Mouse (Mus musculus): ENCODE measurements at regions not wholly inside any gene's neighbourhood (a gene's known extent, or its start where the extent isn't known, plus 50 kb on each side); places are given as distances from the start of the nearest gene placed in this dataset.

DNA sequence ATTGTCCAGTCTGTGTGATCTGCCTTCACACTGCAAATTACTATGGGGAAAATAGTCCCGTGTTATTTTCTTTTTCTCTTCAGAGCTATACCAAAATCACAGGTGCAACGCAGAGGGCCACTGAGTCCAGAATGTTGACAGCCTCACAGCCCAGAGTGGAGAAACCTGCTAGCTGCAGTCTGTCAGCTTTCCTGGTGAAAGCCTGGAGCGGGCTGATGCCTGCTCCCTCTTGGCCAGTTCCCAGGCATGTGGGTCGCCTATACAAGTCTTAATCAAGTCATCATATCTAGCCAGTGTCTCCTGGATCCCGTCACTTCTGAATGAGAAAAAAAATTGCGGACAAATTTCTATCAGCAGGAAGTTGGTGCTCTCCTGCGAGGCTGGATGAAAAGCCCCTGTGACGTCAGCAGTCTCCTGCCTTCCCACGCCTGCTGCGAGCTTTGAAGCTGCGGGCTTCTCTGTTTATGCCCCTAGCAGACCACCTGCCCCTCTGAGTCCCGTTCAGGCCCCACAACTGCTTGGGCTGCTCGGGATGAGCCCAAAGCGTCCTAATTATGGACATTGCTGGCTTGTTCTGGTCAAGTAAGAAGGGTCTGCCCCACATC is 227.1 kb upstream of the Hes1 start:
- DNase-seq (ENCODE audit: low spot score): no peak

DNA sequence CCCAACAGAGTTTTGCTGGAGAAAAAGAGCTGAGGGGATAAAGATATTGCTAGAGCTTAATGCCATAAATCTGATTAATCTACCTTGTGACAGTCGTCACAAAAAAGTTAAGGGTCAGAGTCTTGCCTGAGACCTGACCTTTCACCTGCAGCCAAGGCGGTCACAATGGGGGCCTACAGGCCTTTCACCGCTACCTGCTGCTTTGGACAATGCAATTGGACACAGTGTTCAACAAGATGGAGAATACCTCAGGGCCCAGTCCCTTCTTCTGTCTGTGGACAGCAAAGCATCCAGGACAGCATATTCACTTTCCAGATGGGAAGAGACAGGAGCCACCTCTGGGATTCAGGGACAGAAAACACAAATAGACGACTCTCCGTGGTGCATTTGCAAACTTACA is 226.3 kb upstream of the Hes1 start:
- DNase-seq (ENCODE audit: low spot score): no peak

- DNase-seq (ENCODE audit: low spot score): peak; percentile 69
Observed at GRCm38 (mm10) chr16:29838981-29839661, 225.1 kb upstream of the Hes1 start.

DNA sequence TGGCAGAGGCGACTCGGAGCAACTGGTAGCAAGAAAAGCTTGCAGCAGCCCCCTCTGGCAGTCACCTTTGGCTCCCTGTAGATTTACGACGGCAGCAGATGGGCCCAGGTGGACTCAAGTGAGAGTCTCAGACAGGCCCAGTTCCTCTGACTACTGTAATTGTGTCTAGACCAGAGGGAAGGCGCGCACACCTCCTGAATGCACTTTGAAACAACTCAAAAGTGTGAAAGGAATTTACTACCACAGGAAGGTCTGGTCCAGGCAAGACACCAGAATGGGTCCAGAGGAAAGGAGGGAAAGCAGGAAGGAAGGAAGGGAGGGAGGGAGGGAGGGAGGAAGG is 224.6 kb upstream of the Hes1 start:
- no peak for DNase-seq (ENCODE audit: low spot score)

- no peak for DNase-seq (ENCODE audit: low spot score)
Observed at GRCm38 (mm10) chr16:29840412-29840811, 223.8 kb upstream of the Hes1 start.

- no peak for DNase-seq (ENCODE audit: low spot score)
Observed at GRCm38 (mm10) chr16:29841132-29841531, 223.1 kb upstream of the Hes1 start.

- no peak for DNase-seq (ENCODE audit: low spot score)
Observed at GRCm38 (mm10) chr16:29842071-29842470, 222.1 kb upstream of the Hes1 start.

DNA sequence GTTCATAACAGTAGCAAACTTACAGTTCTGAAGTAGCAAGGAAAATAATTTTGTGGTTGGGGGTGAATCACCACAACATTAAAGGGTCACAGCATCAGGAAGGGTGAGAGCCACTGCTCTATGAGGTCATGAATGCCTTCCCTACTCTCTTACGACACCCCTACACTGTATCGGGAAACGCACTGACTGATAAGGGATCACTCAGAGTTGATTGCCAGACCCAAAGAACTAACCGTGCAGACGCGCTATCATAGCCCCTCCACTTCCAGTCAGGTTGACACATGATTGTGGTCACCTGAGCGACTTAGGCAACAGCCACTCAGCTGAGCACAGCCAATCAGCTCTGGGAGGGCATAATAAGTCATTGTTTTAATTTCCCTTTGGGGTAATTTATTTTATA is 220.7 kb upstream of the Hes1 start:
- DNase-seq (ENCODE audit: low spot score): no peak

GRCm38 (mm10) chr16:29844706-29845596 is 219.2 kb upstream of the Hes1 start:
- no peak for DNase-seq (ENCODE audit: low spot score)

GRCm38 (mm10) chr16:29845597-29845986 is 218.6 kb upstream of the Hes1 start:
- no peak for DNase-seq (ENCODE audit: low spot score)

- DNase-seq (ENCODE audit: low spot score): no peak
Observed at GRCm38 (mm10) chr16:29847059-29847458, 217.1 kb upstream of the Hes1 start.

DNA sequence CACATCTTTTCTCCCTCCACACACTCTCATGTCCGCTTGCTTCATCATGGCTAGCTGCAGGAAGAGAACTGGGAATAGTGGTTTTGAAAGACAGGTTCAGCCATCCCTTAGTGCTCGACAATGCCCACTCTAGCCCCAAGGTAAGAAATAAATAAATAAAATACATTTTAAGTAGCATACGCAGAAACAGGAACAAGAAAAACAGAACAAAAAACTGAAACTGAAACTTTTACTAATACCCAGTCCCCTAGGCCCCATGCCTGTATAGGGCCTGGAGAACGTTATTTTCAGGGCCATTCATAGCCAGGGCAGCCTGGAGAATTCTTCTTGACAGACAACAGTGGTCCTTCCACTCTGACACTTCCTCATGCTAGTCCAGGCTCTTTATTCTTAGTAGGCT is 216.4 kb upstream of the Hes1 start:
- DNase-seq (ENCODE audit: low spot score): no peak

- no peak for DNase-seq (ENCODE audit: low spot score)
Observed at GRCm38 (mm10) chr16:29848527-29848926, 215.7 kb upstream of the Hes1 start.

GRCm38 (mm10) chr16:29849511-29849910 is 214.7 kb upstream of the Hes1 start:
- DNase-seq (ENCODE audit: low spot score): no peak

- no peak for DNase-seq (ENCODE audit: low spot score)
Observed at GRCm38 (mm10) chr16:29850616-29851015, 213.6 kb upstream of the Hes1 start.

DNA sequence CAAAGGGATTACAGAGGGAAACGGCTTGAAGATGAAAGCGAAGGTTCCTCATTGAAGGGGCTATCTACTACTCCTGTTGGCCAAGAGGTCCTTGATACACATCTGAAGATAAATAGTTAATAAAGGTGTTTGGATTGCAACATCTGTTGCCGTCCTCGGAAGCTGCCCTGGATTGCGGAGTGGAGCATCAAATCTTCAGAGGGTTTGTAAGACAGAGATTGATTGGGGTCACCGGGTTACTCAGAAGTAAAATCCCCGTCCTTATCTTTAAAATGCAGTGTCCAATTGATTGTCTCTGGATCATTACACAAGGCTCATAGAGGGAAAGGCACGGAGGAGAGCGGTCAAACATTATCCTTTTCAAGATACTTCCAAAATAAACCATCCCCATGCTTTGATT is 212.4 kb upstream of the Hes1 start:
- no peak for DNase-seq (ENCODE audit: low spot score)

GRCm38 (mm10) chr16:29854805-29855565 is 209.2 kb upstream of the Hes1 start:
- DNase-seq (ENCODE audit: low spot score): no peak

DNA sequence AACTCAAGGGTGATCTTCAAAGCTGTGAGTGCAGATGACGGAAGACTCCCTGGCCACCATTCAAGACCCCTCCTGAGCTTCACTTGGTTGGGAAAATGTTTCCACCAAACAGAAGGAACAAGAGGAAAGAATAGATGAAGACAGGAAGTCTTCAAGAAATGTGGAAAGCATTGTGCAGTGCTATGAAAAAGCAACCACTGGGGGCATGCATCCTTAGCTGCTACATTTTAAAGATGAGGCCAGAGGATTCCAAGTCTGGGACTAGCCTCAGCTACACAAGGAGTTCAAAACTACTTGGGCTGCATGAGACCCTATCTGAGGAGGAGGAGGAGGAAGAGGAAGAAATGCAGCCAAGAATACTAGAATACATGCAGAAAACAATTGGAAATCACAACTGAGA is 207.6 kb upstream of the Hes1 start:
- no peak for DNase-seq (ENCODE audit: low spot score)

DNA sequence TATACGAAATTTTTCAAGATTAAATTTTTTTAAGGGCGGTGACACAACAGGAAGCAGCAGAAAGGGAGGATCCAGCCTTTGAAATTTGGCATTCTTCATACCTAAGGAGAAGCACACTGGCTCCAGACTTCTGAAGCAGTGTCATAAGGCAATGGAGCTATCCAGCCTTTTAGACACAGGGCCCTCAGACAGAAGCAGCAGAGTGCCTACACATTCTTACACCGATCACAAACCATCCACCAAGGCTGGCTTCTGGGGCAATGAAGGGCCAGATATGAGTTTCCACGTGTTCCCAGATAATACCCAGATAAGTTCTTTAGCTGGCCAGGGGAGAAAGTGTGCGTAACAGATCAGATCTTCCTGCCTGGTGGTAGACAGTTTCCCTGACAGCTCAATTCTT is 205.5 kb upstream of the Hes1 start:
- DNase-seq (ENCODE audit: low spot score): no peak

- no peak for DNase-seq (ENCODE audit: low spot score)
Observed at GRCm38 (mm10) chr16:29860306-29860705, 203.9 kb upstream of the Hes1 start.

DNA sequence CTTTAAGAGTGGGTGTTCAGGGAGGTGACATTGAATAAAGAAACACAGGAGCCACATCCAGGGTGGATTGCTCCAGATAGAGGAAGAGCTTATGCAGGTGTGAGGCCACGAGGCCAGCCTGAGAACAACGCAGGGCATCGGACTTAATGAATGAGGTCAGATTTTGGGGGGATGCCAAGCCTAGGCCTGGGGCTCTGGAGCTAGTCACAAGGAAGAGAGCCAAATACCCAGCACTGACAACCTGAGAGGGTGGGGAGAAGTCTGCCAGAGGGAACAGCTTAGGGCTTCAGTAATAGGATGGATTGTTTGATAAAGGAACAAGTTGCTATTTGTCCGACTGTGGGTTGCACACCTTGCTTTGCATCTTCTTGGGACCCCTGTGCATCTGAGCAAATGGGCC is 203.1 kb upstream of the Hes1 start:
- DNase-seq (ENCODE audit: low spot score): no peak

GRCm38 (mm10) chr16:29865075-29865740 is 199.0 kb upstream of the Hes1 start:
- DNase-seq (ENCODE audit: low spot score): no peak

Measured in ovary, postnatal 36 days (tissue).